Mouse (Mus musculus) naive thymus-derived CD4-positive, alpha-beta T cell, adult 2 months (primary cell): Measurements from ENCODE around the gene Usp21.
A peak's percentile ranks its signal among the peaks of the same experiment; 100 is the strongest.
"Not testable (repeated sequence)": the region's sequence is repeated elsewhere in the genome, so short reads cannot be mapped to it uniquely, and the experiment has no call there.

Source experiments
- DNase-seq: peaks from one replicate; pipeline ENCODE4 v3.0.0-alpha.2; 2011; ENCODE audit warnings: low read depth

The Usp21 gene

GRCm38 (mm10) chr1:171245353-171245752 is 42.4 kb downstream of the Usp21 start:
- DNase-seq: no peak

GRCm38 (mm10) chr1:171241952-171242351 is 45.8 kb downstream of the Usp21 start:
- not testable (repeated sequence) for DNase-seq

- DNase-seq: no peak
Observed at GRCm38 (mm10) chr1:171240911-171241310, 46.9 kb downstream of the Usp21 start.

GRCm38 (mm10) chr1:171239992-171240744 is 47.6 kb downstream of the Usp21 start:
- DNase-seq: no peak

DNA sequence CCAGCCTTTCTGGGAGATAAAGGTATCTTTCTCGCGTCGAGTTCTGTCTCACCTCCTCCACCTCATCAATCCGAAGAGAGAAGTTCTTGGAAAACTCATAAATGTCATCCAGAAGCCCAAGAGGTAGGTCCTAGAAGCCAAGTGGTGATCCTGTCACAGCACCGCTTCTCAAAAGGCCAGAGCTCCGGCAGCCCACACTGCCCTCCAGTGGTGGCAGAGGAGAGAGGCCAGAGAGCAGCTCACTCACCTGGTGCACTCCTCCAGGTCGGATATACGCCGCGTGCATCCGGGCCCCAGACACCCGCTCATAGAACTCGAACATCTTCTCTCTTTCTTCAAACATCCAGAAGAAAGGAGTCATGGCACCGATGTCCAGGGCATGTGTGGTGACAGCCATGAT is 49.3 kb downstream of the Usp21 start:
- peak; percentile 63 for DNase-seq

DNA sequence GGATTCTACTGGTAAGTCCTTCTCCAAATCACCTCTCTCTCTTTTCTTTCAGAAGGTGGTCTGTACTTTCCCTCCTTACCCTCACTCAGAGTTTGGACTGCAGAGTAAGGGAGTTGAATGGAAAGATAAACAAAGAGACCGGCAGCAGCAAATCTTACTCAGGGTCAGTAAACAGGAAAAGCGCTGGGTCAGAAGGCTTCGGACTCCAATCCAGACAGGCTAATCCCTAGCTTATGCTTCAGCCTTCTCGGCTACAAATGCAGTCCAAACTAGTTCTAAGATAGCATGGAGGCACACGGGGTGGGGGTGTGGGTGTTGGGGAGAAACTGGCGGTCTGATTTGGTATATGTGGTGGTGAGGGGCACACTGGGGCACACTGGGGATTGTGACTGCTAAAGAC is 50.4 kb downstream of the Usp21 start:
- DNase-seq: no peak

- DNase-seq: no peak
Observed at GRCm38 (mm10) chr1:171235791-171236190, 52.0 kb downstream of the Usp21 start.

GRCm38 (mm10) chr1:171234538-171234937 is 53.3 kb downstream of the Usp21 start:
- DNase-seq: no peak

GRCm38 (mm10) chr1:171234126-171234525 is 53.7 kb downstream of the Usp21 start, which contains the start of gene Fcer1g:
Gene Fcer1g (minus strand): TSS chr1:171234365.
- no peak for DNase-seq

GRCm38 (mm10) chr1:171232800-171233730 is 54.7 kb downstream of the Usp21 start:
- DNase-seq: no peak

- no peak for DNase-seq
Observed at GRCm38 (mm10) chr1:171232348-171232747, 55.4 kb downstream of the Usp21 start.
